Mouse (Mus musculus) heart, adult 11 months (tissue): ENCODE measurements around the gene Pcnx3.
A peak's percentile ranks its signal among the peaks of the same experiment; 100 is the strongest.

Source experiments
- DNase-seq: peaks from one replicate; pipeline ENCODE4 v3.0.0; 2022

Pcnx3 gene

GRCm38 (mm10) chr19:5638416-5639005 lies 50.2 kb downstream of the Pcnx3 start:
- DNase-seq = peak; percentile 95

- DNase-seq = peak; percentile 100
Observed at GRCm38 (mm10) chr19:5637069-5638047, 51.4 kb downstream of the Pcnx3 start, which contains the start of gene Rela. TSS of gene Rela (plus strand) at chr19:5637483.

GRCm38 (mm10) chr19:5636571-5637041 lies 52.1 kb downstream of the Pcnx3 start:
- DNase-seq = peak; percentile 98

GRCm38 (mm10) chr19:5636036-5636570 lies 52.6 kb downstream of the Pcnx3 start:
- DNase-seq = peak; percentile 92

GRCm38 (mm10) chr19:5632120-5632519 lies 56.6 kb downstream of the Pcnx3 start:
- peak; percentile 93 for DNase-seq

- DNase-seq = no peak
Observed at GRCm38 (mm10) chr19:5629907-5630306, 58.8 kb downstream of the Pcnx3 start.

- peak; percentile 86 for DNase-seq
Observed at GRCm38 (mm10) chr19:5625311-5625710, 63.4 kb downstream of the Pcnx3 start.

GRCm38 (mm10) chr19:5621884-5622283 lies 66.8 kb downstream of the Pcnx3 start:
- DNase-seq = no peak

GRCm38 (mm10) chr19:5620007-5620406 lies 68.7 kb downstream of the Pcnx3 start:
- DNase-seq = no peak

- DNase-seq = peak; percentile 84
Observed at GRCm38 (mm10) chr19:5614953-5615352, 73.8 kb downstream of the Pcnx3 start.
